Comparison of ENCODE assay signal across 8 mouse cellular contexts in genomic region chr8:71922567-71923401, GRCm38 (mm10). TPM values are rescaled to one million over a fixed set of nuclear protein-coding genes. Genes with fewer than 3 reads are reported as not detected.
DNase-seq lines count a peak whose midpoint lies in the region; ATAC-seq and TF ChIP-seq lines count a peak whose summit lies in the region.

No protein-coding gene starts in this region.

- peak overlapping the region; percentile 81 for H3K9ac ChIP-seq in CH12.LX (ENCODE audit: insufficient read depth, low read depth)
- peak overlapping the region; percentile 90 for H3K9ac ChIP-seq in forebrain, embryonic 11.5 days (ENCODE audit: low read length)
- peak overlapping the region; percentile 78 for H3K9ac ChIP-seq in heart, embryonic 16.5 days (ENCODE audit: low read length)
- peak overlapping the region; percentile 89 for H3K9ac ChIP-seq in liver, embryonic 15.5 days
- peak overlapping the region; percentile 89 for H3K9ac ChIP-seq in neural tube, embryonic 12.5 days

- H3K9me3 ChIP-seq in CH12.LX (replicated peaks; ENCODE audit: low read length), result no peaks in the 10 kb centered on the region
- no peaks in the 10 kb centered on the region for H3K9me3 ChIP-seq in forebrain, embryonic 11.5 days (ENCODE audit: control insufficient read depth, low read length)
- no peaks in the 10 kb centered on the region for H3K9me3 ChIP-seq in heart, embryonic 16.5 days (replicated peaks; ENCODE audit: control insufficient read depth, low read length)
- H3K9me3 ChIP-seq in liver, embryonic 15.5 days (replicated peaks), result no peaks in the 10 kb centered on the region
- no peaks in the 10 kb centered on the region for H3K9me3 ChIP-seq in neural tube, embryonic 12.5 days

- H3K27ac ChIP-seq in CH12.LX (ENCODE audit: insufficient read depth, low read depth), result peak overlapping the region; percentile 46
- peak overlapping the region; percentile 97 for H3K27ac ChIP-seq in forebrain, embryonic 11.5 days (ENCODE audit: low read depth, low read length)
- peak overlapping the region; percentile 88 for H3K27ac ChIP-seq in heart, embryonic 16.5 days (ENCODE audit: low read length)
- peak overlapping the region; percentile 95 for H3K27ac ChIP-seq in liver, embryonic 15.5 days (replicated peaks)
- H3K27ac ChIP-seq in neural tube, embryonic 12.5 days, result peak overlapping the region; percentile 86

- TF ChIP-seq EP300 in CH12.LX (IDR thresholded peaks at IDR 0.05; ENCODE audit: low read length), result no peak

- dilution Hi-C loops in CH12.LX (cut with MboI; ENCODE audit: extremely low pct_ligation_motif_present, extremely low pct_unique_long_range_greater_than_20kb, low sequenced_read_pairs), result no loop called here

- in situ Hi-C loops in CH12.LX (cut with MboI; ENCODE audit: low pct_ligation_motif_present, low pct_unique_long_range_greater_than_20kb, low sequenced_read_pairs), result no loop called here

- peak; percentile 96 for DNase-seq in CH12.LX (ENCODE audit: extremely low read depth)
- peak; percentile 88 for DNase-seq in c-Kit-positive CD71-positive TER-119-negative erythroid progenitor cells, embryonic 14.5 days (ENCODE audit: low read depth)
- peak; percentile 94 for DNase-seq in forebrain, embryonic 11.5 days (ENCODE audit: low spot score)
- DNase-seq in kidney, postnatal 36 days, result peak; percentile 96 to 98
- peak; percentile 96 for DNase-seq in telencephalon, adult 2 months (ENCODE audit: low read depth, low spot score)

- H3K4me1 ChIP-seq in CH12.LX (ENCODE audit: control insufficient read depth in 1 of 2, insufficient read depth in 2 of 2), result peaks cover 0 to 30% of the 10 kb centered on the region in 2 experiments; a peak in 3 of 4 replicates
- H3K4me1 ChIP-seq in forebrain, embryonic 11.5 days (replicated peaks; ENCODE audit: control insufficient read depth, insufficient read depth, low read length), result no peaks in the 10 kb centered on the region; the same call in 1 of the 2 replicates
- H3K4me1 ChIP-seq in heart, embryonic 16.5 days (ENCODE audit: control insufficient read depth, insufficient read depth, low read length), result peaks cover 8% of the 10 kb centered on the region
- H3K4me1 ChIP-seq in liver, embryonic 15.5 days (replicated peaks), result peaks cover 20% of the 10 kb centered on the region
- no peaks in the 10 kb centered on the region; the same call in 1 of the 2 replicates for H3K4me1 ChIP-seq in neural tube, embryonic 12.5 days

- ATAC-seq in forebrain, embryonic 11.5 days (replicated peaks; ENCODE audit: low FRiP score), result peak; percentile 100
- peak; percentile 100 for ATAC-seq in heart, embryonic 16.5 days (replicated peaks; ENCODE audit: extremely low read depth, insufficient read depth, low FRiP score)
- ATAC-seq in liver, embryonic 15.5 days (ENCODE audit: insufficient read depth), result peak; percentile 100
- peak; percentile 100 for ATAC-seq in neural tube, embryonic 12.5 days (ENCODE audit: low FRiP score, low read depth)

- TF ChIP-seq POLR2A in CH12.LX (IDR thresholded peaks at IDR 0.05; ENCODE audit: low read depth, low read length), result peak; percentile 87

- peak overlapping the region; percentile 64 to 83 (median 82) for H3K4me3 ChIP-seq in CH12.LX (replicated peaks in 1 of 3; ENCODE audit: low read depth in 2 of 3, low read length in 2 of 3, poor library complexity in 1 of 3)
- H3K4me3 ChIP-seq in forebrain, embryonic 11.5 days (ENCODE audit: low read depth, low read length), result peak overlapping the region; percentile 70
- peak overlapping the region; percentile 59 for H3K4me3 ChIP-seq in heart, embryonic 16.5 days (ENCODE audit: low read length)
- H3K4me3 ChIP-seq in liver, embryonic 15.5 days (replicated peaks), result peak overlapping the region; percentile 90
- H3K4me3 ChIP-seq in neural tube, embryonic 12.5 days, result peak overlapping the region; percentile 74

- TF ChIP-seq CTCF in CH12.LX (conservative IDR thresholded peaks at IDR 0.05 in 1 of 2, IDR thresholded peaks at IDR 0.05 in 1 of 2; ENCODE audit: low read depth in 2 of 2, low read length in 2 of 2), result no peak

- under 1% methylated on average over 57 of the region's 57 CpGs for WGBS in forebrain, embryonic 11.5 days
- under 1% methylated on average over 57 of the region's 57 CpGs for WGBS in heart, embryonic 16.5 days
- WGBS in liver, embryonic 15.5 days (ENCODE audit: insufficient replicate concordance), result under 1% methylated on average over 57 of the region's 57 CpGs
- WGBS in neural tube, embryonic 12.5 days, result under 1% methylated on average over 57 of the region's 57 CpGs

- peaks cover 13% of the 10 kb centered on the region for H3K79me2 ChIP-seq in CH12.LX (replicated peaks; ENCODE audit: control insufficient read depth, extremely low read depth, insufficient read depth, poor library complexity, severe bottlenecking)

- peak overlapping the region; percentile 73 for H3K4me2 ChIP-seq in CH12.LX (ENCODE audit: insufficient read depth, low read depth, poor library complexity, severe bottlenecking)
- H3K4me2 ChIP-seq in forebrain, embryonic 11.5 days (ENCODE audit: low read depth, low read length, severe bottlenecking), result peak overlapping the region; percentile 70
- H3K4me2 ChIP-seq in heart, embryonic 16.5 days (ENCODE audit: low read depth, low read length), result peak overlapping the region; percentile 74
- H3K4me2 ChIP-seq in liver, embryonic 15.5 days, result peak overlapping the region; percentile 81
- H3K4me2 ChIP-seq in neural tube, embryonic 12.5 days (replicated peaks), result peak overlapping the region; percentile 75

- peaks cover 5 to 28% of the 10 kb centered on the region in 2 experiments for H3K36me3 ChIP-seq in CH12.LX (replicated peaks in 1 of 2; ENCODE audit: control insufficient read depth in 1 of 2, insufficient read depth in 1 of 2, low read length in 1 of 2)
- no peaks in the 10 kb centered on the region for H3K36me3 ChIP-seq in forebrain, embryonic 11.5 days (ENCODE audit: control insufficient read depth, insufficient read depth, low read length)
- H3K36me3 ChIP-seq in heart, embryonic 16.5 days (ENCODE audit: control insufficient read depth, insufficient read depth), result peaks cover 2% of the 10 kb centered on the region
- 0 out of 2 replicates have a peak, but pooled peaks cover 3% of the 10 kb centered on the region for H3K36me3 ChIP-seq in liver, embryonic 15.5 days (replicated peaks)
- peaks cover 7% of the 10 kb centered on the region; the same call in 1 of the 2 replicates for H3K36me3 ChIP-seq in neural tube, embryonic 12.5 days

- no peaks in the 10 kb centered on the region for H3K27me3 ChIP-seq in CH12.LX (replicated peaks)
- H3K27me3 ChIP-seq in forebrain, embryonic 11.5 days (ENCODE audit: control insufficient read depth, insufficient read depth, low read length), result no peaks in the 10 kb centered on the region
- no peaks in the 10 kb centered on the region for H3K27me3 ChIP-seq in heart, embryonic 16.5 days (ENCODE audit: control insufficient read depth, insufficient read depth, low read length)
- 0 out of 2 replicates have a peak, but pooled peaks cover 3% of the 10 kb centered on the region for H3K27me3 ChIP-seq in liver, embryonic 15.5 days
- H3K27me3 ChIP-seq in neural tube, embryonic 12.5 days (replicated peaks), result no peaks in the 10 kb centered on the region

- TF ChIP-seq RAD21 in CH12.LX (IDR thresholded peaks at IDR 0.05; ENCODE audit: low read depth, low read length), result no peak

TF ChIP-seq in CH12.LX, 34 proteins besides CTCF, POLR2A, EP300 and RAD21 (continues in another document):
- TF ChIP-seq HCFC1 (IDR thresholded peaks at IDR 0.05; ENCODE audit: low read depth, low read length) (peak; percentile 86), TBP (conservative IDR thresholded peaks at IDR 0.05; ENCODE audit: low read depth, low read length) (peak; percentile 47; the same call in 1 of the 2 replicates), MYC (IDR thresholded peaks at IDR 0.05; ENCODE audit: low read depth, low read length) (no peak), KAT2A (IDR thresholded peaks at IDR 0.05; ENCODE audit: insufficient replicate concordance, low read length) (peak; percentile 62; the same call in 1 of the 2 replicates)

RNA-seq across cellular contexts. Expression of gene Zfp617, which starts 14.3 kb away (rescaled TPM):
- total RNA-seq in CH12.LX (2012; rRNA removed), result 9.5 and 10.7 TPM in 2 replicates
- 24.9 and 30.3 TPM in 2 replicates for total RNA-seq in CH12.LX (2014; rRNA removed)
- polyA plus RNA-seq in CH12.LX (2012; ENCODE audit: insufficient read length, low read depth), result 8.6 and 14.7 TPM in 2 replicates
- 39.6 and 40.5 TPM in 2 replicates for polyA plus RNA-seq in forebrain, embryonic 11.5 days (2014; fragmentation: Nextera tagmentation; extraction: Ambion mirVana)
- 26.4 and 26.9 TPM in 2 replicates for polyA plus RNA-seq in heart, embryonic 16.5 days (2015; fragmentation: Nextera tagmentation; extraction: Ambion mirVana)
- 7.8 and 8.6 TPM in 2 replicates for polyA plus RNA-seq in liver, embryonic 15.5 days (2015; fragmentation: Nextera tagmentation; extraction: Ambion mirVana)
- 30.6 and 33.8 TPM in 2 replicates for polyA plus RNA-seq in neural tube, embryonic 12.5 days (2016; fragmentation: Nextera tagmentation; extraction: Ambion mirVana)

RNA-seq across cellular contexts. Expression of gene Zfp882, which starts 14.4 kb away (rescaled TPM):
- total RNA-seq in CH12.LX (2012; rRNA removed) (2.6 and 3.2 TPM in 2 replicates), CH12.LX (2014; rRNA removed) (5.2 and 6.6 TPM in 2 replicates)
- 4.0 and 5.8 TPM in 2 replicates for polyA plus RNA-seq in CH12.LX (2012; ENCODE audit: insufficient read length, low read depth)
- 9.5 and 9.7 TPM in 2 replicates for polyA plus RNA-seq in forebrain, embryonic 11.5 days (2014; fragmentation: Nextera tagmentation; extraction: Ambion mirVana)
- 2.8 and 2.9 TPM in 2 replicates for polyA plus RNA-seq in heart, embryonic 16.5 days (2015; fragmentation: Nextera tagmentation; extraction: Ambion mirVana)
- polyA plus RNA-seq in liver, embryonic 15.5 days (2015; fragmentation: Nextera tagmentation; extraction: Ambion mirVana), result 0.94 and 1.1 TPM in 2 replicates
- 11.3 and 12.4 TPM in 2 replicates for polyA plus RNA-seq in neural tube, embryonic 12.5 days (2016; fragmentation: Nextera tagmentation; extraction: Ambion mirVana)

RNA-seq across cellular contexts. Expression of gene Zfp961, which starts 28.1 kb away (rescaled TPM):
- 5.9 and 7.6 TPM in 2 replicates for total RNA-seq in CH12.LX (2012; rRNA removed)
- 21.4 and 25.8 TPM in 2 replicates for total RNA-seq in CH12.LX (2014; rRNA removed)
- 13.5 and 14.9 TPM in 2 replicates for polyA plus RNA-seq in CH12.LX (2012; ENCODE audit: insufficient read length, low read depth)
- 29.0 and 31.2 TPM in 2 replicates for polyA plus RNA-seq in forebrain, embryonic 11.5 days (2014; fragmentation: Nextera tagmentation; extraction: Ambion mirVana)
- polyA plus RNA-seq in heart, embryonic 16.5 days (2015; fragmentation: Nextera tagmentation; extraction: Ambion mirVana), result 10.6 and 12.5 TPM in 2 replicates
- polyA plus RNA-seq in liver, embryonic 15.5 days (2015; fragmentation: Nextera tagmentation; extraction: Ambion mirVana), result 6.5 and 7.7 TPM in 2 replicates
- polyA plus RNA-seq in neural tube, embryonic 12.5 days (2016; fragmentation: Nextera tagmentation; extraction: Ambion mirVana), result 15.1 and 16.0 TPM in 2 replicates

RNA-seq across cellular contexts. Expression of gene Zfp709, which starts 41.0 kb away (rescaled TPM):
- total RNA-seq in CH12.LX (2012; rRNA removed), result 2.8 and 2.9 TPM in 2 replicates
- 3.6 and 4.5 TPM in 2 replicates for total RNA-seq in CH12.LX (2014; rRNA removed)
- polyA plus RNA-seq in CH12.LX (2012; ENCODE audit: insufficient read length, low read depth), result 0.94 and 1.4 TPM in 2 replicates
- 5.8 and 6.2 TPM in 2 replicates for polyA plus RNA-seq in forebrain, embryonic 11.5 days (2014; fragmentation: Nextera tagmentation; extraction: Ambion mirVana)
- polyA plus RNA-seq in heart, embryonic 16.5 days (2015; fragmentation: Nextera tagmentation; extraction: Ambion mirVana), result 4.5 and 6.1 TPM in 2 replicates
- polyA plus RNA-seq in liver, embryonic 15.5 days (2015; fragmentation: Nextera tagmentation; extraction: Ambion mirVana), result 1.8 and 1.9 TPM in 2 replicates
- 6.0 TPM in 2 replicates for polyA plus RNA-seq in neural tube, embryonic 12.5 days (2016; fragmentation: Nextera tagmentation; extraction: Ambion mirVana)

Comparison
In these comparisons a context has a peak if more than half of its experiments do, and no peak if none do; other contexts are left out.
1. Peak in every context shown above with its lines: DNase-seq, ATAC-seq, H3K4me3 ChIP-seq and H3K27ac ChIP-seq.
2. H3K27ac ChIP-seq: peak in every context shown above with its lines; median percentile 97 in forebrain, embryonic 11.5 days; 95 in liver, embryonic 15.5 days; 88 in heart, embryonic 16.5 days; 86 in neural tube, embryonic 12.5 days; 46 in CH12.LX.